Mouse (Mus musculus) bone marrow macrophage, adult 2 months (primary cell): ENCODE measurements around the gene Ntrk3.

Experiments
- CTCF ChIP-seq: IDR thresholded peaks from 2 replicates; pipeline ENCODE4 v1.5.1; 2012; ENCODE audit warnings: low read depth, mild to moderate bottlenecking, low read length, moderate library complexity
- POLR2A ChIP-seq: IDR thresholded peaks from 2 replicates; pipeline ENCODE4 v1.6.1; 2012; ENCODE audit warnings: mild to moderate bottlenecking, low read depth, low read length, borderline replicate concordance

GRCm38 (mm10) chr7:78558503-78558902, 179.3 kb downstream of the Ntrk3 start:
- TF ChIP-seq CTCF (no peak), POLR2A (no peak)
